Mouse (Mus musculus): ENCODE results near the gene B230307C23Rik. TPM values are rescaled to one million over a fixed set of nuclear protein-coding genes. Genes with fewer than 3 reads are reported as not detected.
"Not testable (repeated sequence)": the region's sequence is repeated elsewhere in the genome, so short reads cannot be mapped to it uniquely, and the experiment has no call there.

Gene B230307C23Rik
- polyA plus RNA-seq, 1 experiment = 4.3 TPM

- H3K4me1 ChIP-seq (ENCODE audit: control insufficient read depth, insufficient read depth, low read length) = no peaks in the 10 kb centered on the region
- H3K27ac ChIP-seq (ENCODE audit: insufficient read depth, low read depth, low read length) = no peak overlapping the region
- H3K4me3 ChIP-seq (ENCODE audit: insufficient read depth, low read depth, low read length) = no peak overlapping the region
- H3K27me3 ChIP-seq (replicated peaks; ENCODE audit: control insufficient read depth, insufficient read depth, low read length) = no peaks in the 10 kb centered on the region
- WGBS = 72% methylated on average over 1 of the region's 1 CpGs
- no peak for TF ChIP-seq CTCF (conservative IDR thresholded peaks at IDR 0.05; ENCODE audit: insufficient read depth, insufficient read length, low read depth, low read length)
- no peak for TF ChIP-seq POLR2A (IDR thresholded peaks at IDR 0.05; ENCODE audit: low read depth, low read length)
- no peak for DNase-seq
- H3K36me3 ChIP-seq (ENCODE audit: control insufficient read depth, insufficient read depth, low read length) = no peaks in the 10 kb centered on the region
Observed at GRCm38 (mm10) chr16:97977277-97977676, 19.8 kb upstream of the B230307C23Rik start.

GRCm38 (mm10) chr16:97977722-97978121 lies 19.4 kb upstream of the B230307C23Rik start:
- H3K4me1 ChIP-seq (ENCODE audit: control insufficient read depth, insufficient read depth, low read length) = no peaks in the 10 kb centered on the region
- WGBS = 94% methylated on average over 3 of the region's 3 CpGs
- H3K36me3 ChIP-seq (ENCODE audit: control insufficient read depth, insufficient read depth, low read length) = no peaks in the 10 kb centered on the region
- no peaks in the 10 kb centered on the region for H3K27me3 ChIP-seq (replicated peaks; ENCODE audit: control insufficient read depth, insufficient read depth, low read length)
- H3K4me3 ChIP-seq (ENCODE audit: insufficient read depth, low read depth, low read length) = no peak overlapping the region
- no peak overlapping the region for H3K27ac ChIP-seq (ENCODE audit: insufficient read depth, low read depth, low read length)
- DNase-seq = no peak
- TF ChIP-seq CTCF (conservative IDR thresholded peaks at IDR 0.05; ENCODE audit: insufficient read depth, insufficient read length, low read depth, low read length) (no peak), POLR2A (IDR thresholded peaks at IDR 0.05; ENCODE audit: low read depth, low read length) (no peak)

- no peak overlapping the region for H3K4me3 ChIP-seq (ENCODE audit: insufficient read depth, low read depth, low read length)
- no peak overlapping the region for H3K27ac ChIP-seq (ENCODE audit: insufficient read depth, low read depth, low read length)
- no peaks in the 10 kb centered on the region for H3K36me3 ChIP-seq (ENCODE audit: control insufficient read depth, insufficient read depth, low read length)
- 86% methylated on average over 1 of the region's 1 CpGs for WGBS
- TF ChIP-seq POLR2A (IDR thresholded peaks at IDR 0.05; ENCODE audit: low read depth, low read length) = no peak
- no peak for TF ChIP-seq CTCF (conservative IDR thresholded peaks at IDR 0.05; ENCODE audit: insufficient read depth, insufficient read length, low read depth, low read length)
- H3K4me1 ChIP-seq (ENCODE audit: control insufficient read depth, insufficient read depth, low read length) = no peaks in the 10 kb centered on the region
- no peaks in the 10 kb centered on the region for H3K27me3 ChIP-seq (replicated peaks; ENCODE audit: control insufficient read depth, insufficient read depth, low read length)
- no peak for DNase-seq
Observed at GRCm38 (mm10) chr16:97981362-97981761, 15.8 kb upstream of the B230307C23Rik start.

- no peak overlapping the region for H3K4me3 ChIP-seq (ENCODE audit: insufficient read depth, low read depth, low read length)
- WGBS = 39% methylated on average over 5 of the region's 5 CpGs
- H3K27me3 ChIP-seq (replicated peaks; ENCODE audit: control insufficient read depth, insufficient read depth, low read length) = no peaks in the 10 kb centered on the region
- no peak for DNase-seq
- H3K27ac ChIP-seq (ENCODE audit: insufficient read depth, low read depth, low read length) = no peak overlapping the region
- TF ChIP-seq POLR2A (IDR thresholded peaks at IDR 0.05; ENCODE audit: low read depth, low read length) (no peak), CTCF (conservative IDR thresholded peaks at IDR 0.05; ENCODE audit: insufficient read depth, insufficient read length, low read depth, low read length) (no peak)
- H3K4me1 ChIP-seq (ENCODE audit: control insufficient read depth, insufficient read depth, low read length) = no peaks in the 10 kb centered on the region
- H3K36me3 ChIP-seq (ENCODE audit: control insufficient read depth, insufficient read depth, low read length) = no peaks in the 10 kb centered on the region
Observed at GRCm38 (mm10) chr16:97984589-97984988, 12.5 kb upstream of the B230307C23Rik start.

GRCm38 (mm10) chr16:97991517-97991916 lies 5.6 kb upstream of the B230307C23Rik start:
- no peak for DNase-seq
- no peaks in the 10 kb centered on the region for H3K36me3 ChIP-seq (ENCODE audit: control insufficient read depth, insufficient read depth, low read length)
- TF ChIP-seq CTCF (conservative IDR thresholded peaks at IDR 0.05; ENCODE audit: insufficient read depth, insufficient read length, low read depth, low read length) = peak; percentile 16; the same call in 1 of the 2 replicates
- TF ChIP-seq POLR2A (IDR thresholded peaks at IDR 0.05; ENCODE audit: low read depth, low read length) = no peak
- 76% methylated on average over 2 of the region's 2 CpGs for WGBS
- no peak overlapping the region for H3K27ac ChIP-seq (ENCODE audit: insufficient read depth, low read depth, low read length)
- no peak overlapping the region for H3K4me3 ChIP-seq (ENCODE audit: insufficient read depth, low read depth, low read length)
- H3K27me3 ChIP-seq (replicated peaks; ENCODE audit: control insufficient read depth, insufficient read depth, low read length) = no peaks in the 10 kb centered on the region
- peaks cover 5% of the 10 kb centered on the region; the same call in 1 of the 2 replicates for H3K4me1 ChIP-seq (ENCODE audit: control insufficient read depth, insufficient read depth, low read length)

GRCm38 (mm10) chr16:97992477-97992876 lies 4.6 kb upstream of the B230307C23Rik start:
- WGBS = 78% methylated on average over 3 of the region's 3 CpGs
- not testable (repeated sequence) for H3K36me3 ChIP-seq (ENCODE audit: control insufficient read depth, insufficient read depth, low read length); H3K4me1 ChIP-seq (ENCODE audit: control insufficient read depth, insufficient read depth, low read length); H3K4me3 ChIP-seq (ENCODE audit: insufficient read depth, low read depth, low read length); H3K27me3 ChIP-seq (replicated peaks; ENCODE audit: control insufficient read depth, insufficient read depth, low read length); H3K27ac ChIP-seq (ENCODE audit: insufficient read depth, low read depth, low read length); DNase-seq

GRCm38 (mm10) chr16:97995849-97996615 lies 1.1 kb upstream of the B230307C23Rik start:
- no peaks in the 10 kb centered on the region for H3K27me3 ChIP-seq (replicated peaks; ENCODE audit: control insufficient read depth, insufficient read depth, low read length)
- no peak overlapping the region for H3K4me3 ChIP-seq (ENCODE audit: insufficient read depth, low read depth, low read length)
- TF ChIP-seq POLR2A (IDR thresholded peaks at IDR 0.05; ENCODE audit: low read depth, low read length) (no peak), CTCF (conservative IDR thresholded peaks at IDR 0.05; ENCODE audit: insufficient read depth, insufficient read length, low read depth, low read length) (no peak)
- no peaks in the 10 kb centered on the region for H3K36me3 ChIP-seq (ENCODE audit: control insufficient read depth, insufficient read depth, low read length)
- H3K4me1 ChIP-seq (ENCODE audit: control insufficient read depth, insufficient read depth, low read length) = peaks cover 5% of the 10 kb centered on the region; the same call in 1 of the 2 replicates
- 11% methylated on average over 1 of the region's 1 CpGs for WGBS
- DNase-seq = peak; percentile 25
- peak overlapping the region; percentile 91; the same call in 1 of the 2 replicates for H3K27ac ChIP-seq (ENCODE audit: insufficient read depth, low read depth, low read length)

- peak overlapping the region; percentile 55 for H3K4me3 ChIP-seq (ENCODE audit: insufficient read depth, low read depth, low read length)
- not testable (repeated sequence) for H3K27ac ChIP-seq (ENCODE audit: insufficient read depth, low read depth, low read length); H3K36me3 ChIP-seq (ENCODE audit: control insufficient read depth, insufficient read depth, low read length); H3K4me1 ChIP-seq (ENCODE audit: control insufficient read depth, insufficient read depth, low read length); H3K27me3 ChIP-seq (replicated peaks; ENCODE audit: control insufficient read depth, insufficient read depth, low read length); DNase-seq
- 0% methylated on average over 8 of the region's 8 CpGs for WGBS
Observed at GRCm38 (mm10) chr16:97997383-97997731, 242 bp downstream of the B230307C23Rik start.
